Mouse (Mus musculus) hindbrain, postnatal 0 days (tissue): ENCODE measurements around the gene Rcsd1. TPM values are rescaled to one million over a fixed set of nuclear protein-coding genes. Genes with fewer than 3 reads are reported as not detected.

Experiments
- ATAC-seq: fragments of 200-750 bp; cut with Nextera tagmentation; 2 replicates; pipeline ENCODE4 v1.8.0; 2017; ENCODE audit warnings: mild to moderate bottlenecking, moderate TSS enrichment, moderate library complexity
- DNase-seq: peaks from one replicate; pipeline ENCODE4 v3.0.0-alpha.2; 2015; ENCODE audit warnings: low spot score
- H3K27ac ChIP-seq: fragments of 300-500 bp; sonication (generic); 2 replicates; pipeline ENCODE4 v1.5.1; 2014; ENCODE audit warnings: mild to moderate bottlenecking
- H3K27me3 ChIP-seq: fragments of 300-500 bp; sonication (generic); 2 replicates; pipeline ENCODE4 v1.6.1; 2014; ENCODE audit warnings: low read length, mixed read lengths; ENCODE audit not compliant: insufficient read depth
- H3K36me3 ChIP-seq: fragments of 300-500 bp; sonication (generic); 2 replicates; pipeline ENCODE4 v1.6.1; 2014; ENCODE audit warnings: low read length, mixed read lengths; ENCODE audit not compliant: insufficient read depth
- H3K4me1 ChIP-seq: fragments of 300-500 bp; sonication (generic); 2 replicates; pipeline ENCODE4 v1.6.1; 2014; ENCODE audit warnings: antibody characterized with exemption, low read length, mixed read lengths; ENCODE audit not compliant: insufficient read depth
- H3K4me2 ChIP-seq: fragments of 300-500 bp; sonication (generic); 2 replicates; pipeline ENCODE4 v1.6.1; 2014; ENCODE audit warnings: low read depth, mild to moderate bottlenecking, low read length, moderate library complexity, mixed read lengths
- H3K4me3 ChIP-seq: fragments of 300-500 bp; sonication (generic); 2 replicates; pipeline ENCODE4 v1.5.1; 2014; ENCODE audit warnings: low read length
- H3K9ac ChIP-seq: fragments of 300-500 bp; sonication (generic); replicated peaks from 2 replicates; pipeline ENCODE4 v1.6.1; 2014; ENCODE audit warnings: mild to moderate bottlenecking, low read length, moderate library complexity, mixed read lengths
- H3K9me3 ChIP-seq: fragments of 300-500 bp; sonication (generic); 2 replicates; pipeline ENCODE4 v1.6.1; 2016; ENCODE audit warnings: low read length, mixed read lengths
- CTCF ChIP-seq: IDR thresholded peaks from 2 replicates; pipeline ENCODE4 v1.5.1; 2016; ENCODE audit warnings: antibody characterized with exemption, control low read depth, low read depth
- WGBS: fragments of 180-500 bp; shearing (Covaris S2); extraction: QIAGEN DNeasy Blood & Tissue Kit; methylation state at CpG from one replicate; pipeline ENCODE4 v1.1.7; 2014; 5-methylcytosine and 5-hydroxymethylcytosine counted together
- polyA plus RNA-seq: library from polyadenylated mRNA; unstranded; fragments of >200 nt; fragmentation: Nextera tagmentation; extraction: Ambion mirVana; gene quantifications from 2 replicates; pipeline ENCODE4 v1.2.1, GENCODE M21; 2015
- total RNA-seq: library from RNA; depleted of rRNA; stranded (reverse); fragments of >200 nt; gene quantifications from 2 replicates; pipeline ENCODE4 v1.2.3, GENCODE M21; 2014

Rcsd1 gene
- total and polyA plus RNA-seq, 2 experiments from 2014 or later: 6.0 to 9.2 TPM

DNA sequence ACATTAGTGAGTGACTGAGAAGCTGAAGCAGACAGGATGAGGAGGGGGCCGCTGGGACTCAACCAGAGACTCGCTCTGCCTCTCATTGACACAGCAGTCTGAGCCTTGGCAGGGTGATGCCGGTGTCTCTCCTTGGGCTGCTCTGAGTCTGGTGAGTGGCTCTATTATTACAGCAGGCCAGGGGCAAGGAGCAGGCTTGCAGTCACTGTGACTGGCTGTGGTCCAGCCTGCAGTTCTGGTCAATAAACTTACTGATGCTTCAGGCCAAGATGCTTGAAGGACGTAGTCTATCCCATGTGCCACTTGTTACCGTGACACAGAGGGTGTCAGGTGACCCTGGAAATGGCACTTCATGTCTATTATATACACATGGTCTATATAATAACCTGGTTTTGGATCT, 43.8 kb downstream of the Rcsd1 start:
- Histone ChIP-seq H3K36me3 (no peaks in the 10 kb centered on the region), H3K4me1 (no peaks in the 10 kb centered on the region), H3K4me3 (no peak overlapping the region), H3K9ac (no peak overlapping the region), H3K27ac (no peak overlapping the region), H3K4me2 (no peak overlapping the region), H3K27me3 (no peaks in the 10 kb centered on the region), H3K9me3 (no peaks in the 10 kb centered on the region)
- no peak for TF ChIP-seq CTCF
- DNase-seq: no peak
- 60% methylated on average over 5 of the region's 5 CpGs for WGBS
- no peak for ATAC-seq

DNA sequence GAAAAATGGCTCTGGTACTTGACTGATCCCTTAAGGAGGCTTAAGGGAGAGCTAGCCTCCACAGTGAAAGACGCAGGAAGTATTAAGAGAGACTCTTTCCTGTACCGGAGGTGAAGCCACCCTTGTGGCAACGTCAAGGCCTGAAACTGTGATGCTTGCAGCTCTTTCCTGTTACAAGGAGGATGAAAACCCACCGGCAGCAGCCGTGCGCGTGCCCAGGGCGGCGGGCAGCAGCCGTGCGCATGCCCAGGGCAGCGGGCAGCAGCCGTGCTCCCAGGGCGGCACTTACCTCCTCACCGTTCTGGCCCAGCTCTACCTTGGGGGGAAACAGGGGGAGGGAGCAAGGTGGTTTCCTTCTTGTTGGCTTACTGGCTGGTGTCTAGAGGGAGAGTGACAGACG, 46.3 kb downstream of the Rcsd1 start:
- no peak for ATAC-seq
- Histone ChIP-seq H3K9ac (no peak overlapping the region), H3K9me3 (no peaks in the 10 kb centered on the region), H3K4me3 (no peak overlapping the region), H3K27me3 (no peaks in the 10 kb centered on the region), H3K4me1 (no peaks in the 10 kb centered on the region), H3K4me2 (no peak overlapping the region), H3K36me3 (no peaks in the 10 kb centered on the region), H3K27ac (0 out of 2 replicates have a peak overlapping the region, but pooled peaks have one; percentile 26)
- TF ChIP-seq CTCF: no peak
- DNase-seq: no peak
- WGBS: 64% methylated on average over 16 of the region's 16 CpGs

DNA sequence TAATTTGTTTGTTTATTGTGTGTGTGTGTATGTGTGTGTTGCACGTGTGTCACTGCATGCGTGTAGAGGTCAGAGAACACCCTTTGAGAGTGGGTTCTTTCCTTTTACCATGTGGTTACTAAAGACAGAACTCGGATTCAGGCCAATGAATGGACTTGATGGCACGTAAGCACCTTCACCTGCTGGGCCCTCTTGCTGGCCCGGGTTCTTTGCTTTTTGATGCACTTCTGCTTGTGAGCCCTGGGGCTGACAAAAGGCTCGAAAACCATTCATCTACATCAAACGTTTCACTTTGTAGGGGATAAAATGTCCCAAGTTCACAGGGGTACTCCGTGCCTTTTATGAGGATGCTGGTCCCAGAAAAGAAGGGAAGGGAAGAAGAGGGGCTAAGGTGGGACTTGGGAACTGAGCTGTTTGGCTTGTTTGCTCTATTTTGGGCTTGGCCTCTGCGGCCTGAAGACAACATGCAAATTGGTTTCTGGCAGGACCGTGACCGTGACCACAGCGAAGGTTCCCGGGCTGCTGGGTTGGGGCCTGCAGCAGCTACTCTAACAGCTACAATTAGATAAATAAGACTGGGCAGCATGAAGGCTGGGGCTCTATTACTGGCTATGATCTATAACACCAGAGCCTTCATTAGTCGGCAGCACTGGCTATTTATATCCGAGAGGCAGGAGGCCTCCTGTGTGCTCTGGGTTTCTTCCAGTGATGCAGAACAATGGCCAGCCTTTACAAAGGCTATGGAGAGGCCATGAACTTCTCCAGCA, 46.9 kb downstream of the Rcsd1 start:
- ATAC-seq (no peak), DNase-seq (no peak)
- no peak overlapping the region for H3K9ac ChIP-seq
- 41% methylated on average over 15 of the region's 15 CpGs for WGBS
- TF ChIP-seq CTCF: no peak
- H3K27ac ChIP-seq: 0 out of 2 replicates have a peak overlapping the region, but pooled peaks have one; percentile 26
- H3K27me3 ChIP-seq: no peaks in the 10 kb centered on the region
- no peak overlapping the region for H3K4me2 ChIP-seq
- no peaks in the 10 kb centered on the region for H3K9me3 ChIP-seq
- no peaks in the 10 kb centered on the region for H3K4me1 ChIP-seq
- H3K4me3 ChIP-seq: no peak overlapping the region
- H3K36me3 ChIP-seq: no peaks in the 10 kb centered on the region

DNA sequence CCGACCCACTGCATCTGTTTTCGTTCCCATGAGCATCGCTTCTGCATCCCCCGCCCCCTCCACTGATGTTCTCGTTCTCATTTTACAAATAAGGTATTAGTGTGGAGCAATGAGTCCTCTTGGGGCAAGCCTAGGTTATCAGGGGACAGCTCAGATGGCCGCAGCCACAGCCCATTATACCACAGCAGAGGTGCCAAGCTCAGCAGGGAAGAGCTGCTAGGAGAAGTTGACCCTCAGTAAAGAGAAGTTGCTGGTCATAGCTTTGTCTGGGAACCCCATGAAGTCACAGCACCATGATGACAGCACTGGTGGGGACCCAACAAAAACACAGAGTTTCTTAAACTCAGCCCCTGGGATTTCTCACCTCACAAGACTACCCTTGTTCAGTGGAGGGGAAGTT, 47.8 kb downstream of the Rcsd1 start:
- Histone ChIP-seq H3K4me2 (no peak overlapping the region), H3K27ac (no peak overlapping the region), H3K9me3 (no peaks in the 10 kb centered on the region), H3K9ac (no peak overlapping the region), H3K27me3 (no peaks in the 10 kb centered on the region), H3K36me3 (no peaks in the 10 kb centered on the region), H3K4me1 (no peaks in the 10 kb centered on the region), H3K4me3 (no peak overlapping the region)
- 79% methylated on average over 6 of the region's 6 CpGs for WGBS
- DNase-seq (no peak), ATAC-seq (no peak)
- no peak for TF ChIP-seq CTCF

DNA sequence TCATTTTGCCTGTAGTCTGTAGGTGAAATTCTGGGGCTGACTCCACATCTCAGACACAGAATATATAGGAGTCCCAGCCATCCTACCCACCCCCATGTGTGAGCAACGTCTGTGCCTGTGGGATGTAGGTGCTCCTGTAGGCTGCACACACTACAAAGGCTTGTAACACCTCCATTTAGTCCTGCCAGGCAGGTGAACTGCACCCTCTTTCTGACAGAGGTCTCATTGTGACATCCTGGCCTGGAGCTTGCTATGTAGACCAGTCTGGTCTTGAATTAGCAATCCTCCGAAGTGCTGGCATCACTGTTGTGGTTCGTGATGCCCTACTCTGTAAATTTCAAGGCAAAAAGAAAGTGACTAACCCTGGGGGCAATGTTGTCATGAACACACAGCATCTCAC, 48.4 kb downstream of the Rcsd1 start:
- Histone ChIP-seq H3K27me3 (no peaks in the 10 kb centered on the region), H3K4me1 (no peaks in the 10 kb centered on the region), H3K9me3 (no peaks in the 10 kb centered on the region), H3K4me3 (no peak overlapping the region), H3K4me2 (no peak overlapping the region), H3K27ac (no peak overlapping the region), H3K36me3 (no peaks in the 10 kb centered on the region), H3K9ac (no peak overlapping the region)
- no peak for DNase-seq
- 59% methylated on average over 3 of the region's 3 CpGs for WGBS
- no peak for TF ChIP-seq CTCF
- peak; percentile 13 for ATAC-seq

DNA sequence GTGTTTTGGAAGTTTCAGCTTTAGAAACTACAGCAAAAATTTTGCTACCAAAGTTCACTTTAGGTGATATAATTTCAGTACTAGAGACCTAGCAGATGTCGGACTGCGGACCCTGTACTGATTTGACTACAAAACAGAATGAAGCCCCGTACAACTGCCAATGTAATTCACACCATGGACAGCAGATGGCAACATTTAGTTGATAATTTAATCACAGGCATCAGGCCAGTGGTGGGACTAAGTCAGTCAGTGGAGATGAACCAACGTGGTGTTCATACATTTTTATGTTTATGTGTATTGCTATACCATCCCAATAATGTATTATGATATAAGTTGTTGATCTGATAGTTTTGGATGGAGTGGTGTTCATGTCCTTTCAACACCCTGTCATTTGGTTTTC, 48.8 kb downstream of the Rcsd1 start:
- Histone ChIP-seq H3K36me3 (no peaks in the 10 kb centered on the region), H3K27ac (no peak overlapping the region), H3K4me1 (no peaks in the 10 kb centered on the region), H3K9me3 (no peaks in the 10 kb centered on the region), H3K9ac (no peak overlapping the region), H3K4me2 (no peak overlapping the region), H3K27me3 (no peaks in the 10 kb centered on the region), H3K4me3 (no peak overlapping the region)
- DNase-seq (peak; percentile 91), ATAC-seq (peak; percentile 71)
- WGBS: 13% methylated on average over 4 of the region's 4 CpGs
- TF ChIP-seq CTCF: peak; percentile 87

DNA sequence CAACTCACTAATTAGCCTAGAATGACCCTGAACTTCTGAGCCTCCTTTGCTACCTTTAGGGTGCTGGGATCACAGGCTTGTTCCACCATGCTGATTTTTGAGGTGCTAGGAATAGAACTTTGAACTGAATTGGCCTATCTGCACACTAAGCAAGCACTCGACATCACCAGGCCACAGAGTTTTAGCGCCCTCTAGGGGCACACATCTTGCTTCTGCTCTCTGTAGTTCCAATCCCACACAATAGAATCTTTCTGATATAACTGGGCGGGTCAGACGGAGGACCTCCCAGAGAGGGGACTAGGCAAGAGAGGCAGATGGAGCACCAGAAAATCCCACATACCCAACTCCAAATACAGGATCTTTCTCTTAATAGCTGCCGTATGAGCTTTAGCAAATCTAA, 51.0 kb downstream of the Rcsd1 start:
- H3K4me2 ChIP-seq: no peak overlapping the region
- WGBS: 28% methylated on average over 5 of the region's 5 CpGs
- H3K4me3 ChIP-seq: no peak overlapping the region
- H3K4me1 ChIP-seq: no peaks in the 10 kb centered on the region
- peak; percentile 80 for TF ChIP-seq CTCF
- H3K36me3 ChIP-seq: no peaks in the 10 kb centered on the region
- H3K27me3 ChIP-seq: no peaks in the 10 kb centered on the region
- no peak overlapping the region for H3K27ac ChIP-seq
- DNase-seq (peak; percentile 83), ATAC-seq (peak; percentile 52; the same call in 1 of the 2 replicates)
- H3K9ac ChIP-seq: no peak overlapping the region
- H3K9me3 ChIP-seq: no peaks in the 10 kb centered on the region
